Mouse (Mus musculus) E14TG2a.4 (cell line): ENCODE data around the gene Lrrc26.

Experiments used
- CTCF ChIP-seq: conservative IDR thresholded peaks from 2 replicates; pipeline ENCODE4 v1.5.1; 2014; ENCODE audit warnings: low read length
- NANOG ChIP-seq: IDR thresholded peaks from 2 replicates; pipeline ENCODE4 v1.6.1; 2014; ENCODE audit warnings: borderline replicate concordance, low read length, mixed read lengths

GRCm38 (mm10) chr2:25263623-25264285 is 26.0 kb upstream of the Lrrc26 start:
- TF ChIP-seq CTCF (no peak), NANOG (no peak)
